Mouse (Mus musculus) midbrain, embryonic 11.5 days (tissue): Measurements from ENCODE around the gene Barhl1. TPM values are rescaled to one million over a fixed set of nuclear protein-coding genes. Genes with fewer than 3 reads are reported as not detected.

Source experiments
- ATAC-seq: fragments of 200-750 bp; cut with Nextera tagmentation; 2 replicates; pipeline ENCODE4 v1.8.0; 2017; ENCODE audit warnings: moderate TSS enrichment, moderate library complexity; ENCODE audit not compliant: low FRiP score
- DNase-seq: peaks from one replicate; pipeline ENCODE4 v3.0.0; 2015; ENCODE audit warnings: low spot score; ENCODE audit errors: missing footprints
- H3K27ac ChIP-seq: fragments of 300-500 bp; sonication (generic); 2 replicates; pipeline ENCODE4 v1.5.1; 2014; ENCODE audit warnings: low read depth, low read length
- H3K27me3 ChIP-seq: fragments of 300-500 bp; sonication (generic); 2 replicates; pipeline ENCODE4 v1.6.1; 2014; ENCODE audit warnings: mild to moderate bottlenecking, low read length, moderate library complexity, mixed read lengths; ENCODE audit not compliant: control insufficient read depth, insufficient read depth
- H3K36me3 ChIP-seq: fragments of 300-500 bp; sonication (generic); 2 replicates; pipeline ENCODE4 v1.6.1; 2014; ENCODE audit warnings: mild to moderate bottlenecking, low read length, moderate library complexity, mixed read lengths; ENCODE audit not compliant: control insufficient read depth, insufficient read depth
- H3K4me1 ChIP-seq: fragments of 300-500 bp; sonication (generic); 2 replicates; pipeline ENCODE4 v1.6.1; 2014; ENCODE audit warnings: low read length; ENCODE audit not compliant: control insufficient read depth, insufficient read depth
- H3K4me2 ChIP-seq: fragments of 300-500 bp; sonication (generic); 2 replicates; pipeline ENCODE4 v1.6.1; 2014; ENCODE audit warnings: mild to moderate bottlenecking, moderate library complexity
- H3K4me3 ChIP-seq: fragments of 300-500 bp; sonication (generic); 2 replicates; pipeline ENCODE4 v1.5.1; 2014; ENCODE audit warnings: low read depth, low read length
- H3K9ac ChIP-seq: fragments of 300-500 bp; sonication (generic); 2 replicates; pipeline ENCODE4 v1.6.1; 2014; ENCODE audit warnings: low read length
- H3K9me3 ChIP-seq: fragments of 300-500 bp; sonication (generic); 2 replicates; pipeline ENCODE4 v1.6.1; 2016; ENCODE audit warnings: low read length; ENCODE audit not compliant: control insufficient read depth
- WGBS: fragments of 180-500 bp; shearing (Covaris S2); extraction: QIAGEN DNeasy Blood & Tissue Kit; methylation state at CpG from one replicate; pipeline ENCODE4 v1.1.7; 2014; 5-methylcytosine and 5-hydroxymethylcytosine counted together
- polyA plus RNA-seq: library from polyadenylated mRNA; unstranded; fragments of >200 nt; fragmentation: Nextera tagmentation; extraction: Ambion mirVana; gene quantifications from 2 replicates; pipeline ENCODE4 v1.2.1, GENCODE M21; 2014

Barhl1 gene
- polyA plus RNA-seq, 1 experiment from 2014 or later: 12.7 TPM

DNA sequence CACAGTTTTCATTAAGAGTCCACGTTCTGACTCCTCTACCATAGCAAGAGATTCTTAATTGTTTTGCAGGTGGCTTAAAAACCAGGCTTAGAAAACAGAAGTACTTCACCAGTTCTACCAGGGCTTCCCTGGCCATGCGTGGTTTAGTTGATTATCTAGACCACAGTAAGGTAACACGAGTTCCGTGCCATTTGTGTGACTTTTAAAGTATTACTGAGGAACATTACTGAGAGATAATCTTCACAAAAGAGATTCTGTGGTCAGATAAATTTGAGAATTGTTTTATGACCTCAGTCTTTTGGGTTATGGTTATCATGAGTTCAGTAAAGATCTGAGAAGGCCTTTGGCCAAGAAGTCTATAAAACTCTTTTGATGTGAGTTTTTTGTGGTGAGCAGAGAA lies 57.2 kb downstream of the Barhl1 start:
- WGBS: 91% methylated on average over 4 of the region's 4 CpGs
- H3K36me3 ChIP-seq: peaks cover 13% of the 10 kb centered on the region; the same call in 1 of the 2 replicates

More for the DNA sequence above, 57.2 kb downstream of the Barhl1 start:
- H3K27me3 ChIP-seq: no peaks in the 10 kb centered on the region
- DNase-seq (no peak), ATAC-seq (no peak)
- no peaks in the 10 kb centered on the region for H3K9me3 ChIP-seq
- H3K27ac ChIP-seq: no peak overlapping the region
- no peak overlapping the region for H3K4me2 ChIP-seq
- H3K9ac ChIP-seq: no peak overlapping the region
- no peaks in the 10 kb centered on the region for H3K4me1 ChIP-seq
- no peak overlapping the region for H3K4me3 ChIP-seq

Other genes with a start within 250 kb of the Barhl1 start
- 2.4 and 3.0 TPM in 2 replicates for gene Spaca9, start 216.9 kb downstream of the Barhl1 start, polyA plus RNA-seq
- gene Ak8, start 216.5 kb downstream of the Barhl1 start, polyA plus RNA-seq: 0.33 and 0.77 TPM in 2 replicates
- gene Gtf3c4, start 76.3 kb downstream of the Barhl1 start, polyA plus RNA-seq: 32.2 and 34.3 TPM in 2 replicates
- gene Ddx31, start 76.3 kb downstream of the Barhl1 start, polyA plus RNA-seq: 18.8 and 20.7 TPM in 2 replicates
- gene Cfap77, start 138.4 kb upstream of the Barhl1 start, polyA plus RNA-seq: 0.77 and 1.2 TPM in 2 replicates
- gene Ttf1, start 143.6 kb upstream of the Barhl1 start, polyA plus RNA-seq: 11.4 and 13.8 TPM in 2 replicates
- gene Setx, start 207.5 kb upstream of the Barhl1 start, polyA plus RNA-seq: 11.0 and 11.2 TPM in 2 replicates